Mouse (Mus musculus) kidney, postnatal 36 days (tissue): ENCODE data around the gene Riok1.

Source experiments
- DNase-seq, 2 experiments: peaks; one replicate each; pipeline ENCODE4 v3.0.0; 2021 to 2022; ENCODE audit warnings: mixed read lengths in 2 of 2

Gene Riok1

GRCm38 (mm10) chr13:38036343-38037043 is at the start of gene Riok1:
Riok1 (plus strand) TSS chr13:38036995.
- peak in 1 of 2 experiments; percentile 28 for DNase-seq

DNA sequence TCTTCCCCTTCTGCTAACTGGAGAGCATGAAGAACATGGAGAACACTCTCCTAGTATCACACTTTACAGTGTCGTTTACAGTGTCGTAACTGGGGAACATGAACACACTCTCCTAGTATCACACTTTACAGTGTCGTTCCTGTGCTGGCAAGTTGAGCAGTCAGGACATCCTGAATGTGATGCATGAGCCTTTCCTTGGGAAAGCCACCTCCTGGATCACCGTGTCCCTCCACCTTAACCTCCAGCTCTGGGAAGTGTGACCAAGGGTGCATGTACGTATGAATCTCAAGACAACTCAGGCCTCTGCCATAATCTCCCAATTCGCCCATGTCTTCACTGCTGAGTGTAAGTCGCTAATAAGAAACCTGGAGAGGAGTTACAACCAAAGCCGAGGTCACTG is 47.1 kb upstream of the Riok1 start:
- DNase-seq = no peak

- no peak for DNase-seq
Measured at GRCm38 (mm10) chr13:37992638-37993371, 44.0 kb upstream of the Riok1 start.

DNA sequence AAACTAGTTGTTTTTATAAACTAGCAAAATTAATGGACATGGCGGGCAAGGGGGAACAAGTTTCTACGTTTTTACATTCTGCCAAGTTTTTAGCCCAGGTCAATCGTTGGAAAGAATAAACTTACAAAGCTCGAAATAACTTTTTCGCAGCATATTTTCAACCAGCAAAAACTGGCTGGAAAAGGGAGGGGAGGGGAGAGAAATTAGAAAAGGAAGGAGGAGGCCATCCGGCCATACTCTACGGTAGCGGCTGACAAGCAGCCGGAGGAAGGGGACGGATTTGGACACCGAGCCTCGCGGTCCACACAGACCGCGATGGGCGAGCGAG is 43.5 kb upstream of the Riok1 start:
- no peak for DNase-seq

DNA sequence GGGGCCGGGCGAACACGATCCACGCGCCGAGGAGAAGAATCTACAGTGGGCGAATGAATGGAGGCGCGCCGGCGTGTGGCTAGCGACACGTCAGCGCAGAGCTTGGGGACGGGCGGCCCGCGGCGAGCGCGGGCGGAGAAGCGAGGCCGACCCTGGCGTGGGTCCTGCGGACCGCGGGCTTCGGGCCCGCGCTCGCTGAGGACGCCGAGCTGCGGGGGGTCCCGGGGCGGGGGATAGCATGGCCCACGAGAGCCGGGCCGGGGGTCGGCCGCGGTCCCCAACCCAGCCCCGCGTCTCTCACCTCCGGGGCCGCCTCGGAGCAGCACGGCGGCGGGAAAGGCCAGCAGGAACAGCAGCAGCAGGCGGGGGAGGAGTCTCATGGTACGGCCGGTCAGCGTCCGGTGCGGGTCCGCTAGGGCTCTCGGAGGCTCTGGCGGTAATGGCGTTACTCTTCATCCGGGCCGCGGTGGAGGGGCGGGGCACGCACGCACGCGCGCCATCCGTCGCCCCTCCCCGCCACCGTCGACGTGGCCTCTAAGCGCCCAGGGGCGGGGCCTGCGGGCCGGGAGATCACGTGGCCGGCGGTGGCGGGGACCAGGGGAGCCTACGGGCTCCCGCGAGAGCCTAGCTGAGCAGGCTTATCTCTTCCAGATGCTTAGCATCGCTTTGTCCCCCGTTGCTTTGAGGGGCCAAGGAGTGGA is 42.9 kb upstream of the Riok1 start, which contains the start of gene Ssr1:
Gene Ssr1, minus strand, starts transcription at position 514 of the 701 bp plus-strand sequence.
- peak; percentile 97 to 100 for DNase-seq

GRCm38 (mm10) chr13:37994405-37994749 is 42.4 kb upstream of the Riok1 start:
- DNase-seq = no peak

DNA sequence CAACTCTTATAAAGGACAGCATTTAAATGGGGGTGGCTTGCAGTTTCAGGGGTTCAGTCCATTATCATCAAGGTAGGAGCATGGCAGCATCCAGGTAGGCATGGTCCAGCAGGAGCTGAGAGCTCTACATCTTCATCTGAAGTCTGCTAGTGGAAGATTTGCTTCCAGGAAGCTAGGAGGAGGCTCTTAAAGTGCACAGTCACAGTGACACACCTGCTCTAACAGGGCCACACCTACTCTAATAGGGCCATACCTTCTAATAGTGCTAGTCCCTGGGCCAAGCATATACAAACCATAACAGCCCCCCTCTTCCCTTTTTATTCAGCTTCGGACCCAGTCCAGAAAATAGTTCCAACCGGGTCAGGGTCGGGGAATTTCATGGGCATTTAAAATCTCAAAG is 37.1 kb upstream of the Riok1 start:
- no peak for DNase-seq

- no peak for DNase-seq
Measured at GRCm38 (mm10) chr13:38002461-38002860, 34.3 kb upstream of the Riok1 start.

- DNase-seq = no peak
Measured at GRCm38 (mm10) chr13:38007972-38008371, 28.8 kb upstream of the Riok1 start.

DNA sequence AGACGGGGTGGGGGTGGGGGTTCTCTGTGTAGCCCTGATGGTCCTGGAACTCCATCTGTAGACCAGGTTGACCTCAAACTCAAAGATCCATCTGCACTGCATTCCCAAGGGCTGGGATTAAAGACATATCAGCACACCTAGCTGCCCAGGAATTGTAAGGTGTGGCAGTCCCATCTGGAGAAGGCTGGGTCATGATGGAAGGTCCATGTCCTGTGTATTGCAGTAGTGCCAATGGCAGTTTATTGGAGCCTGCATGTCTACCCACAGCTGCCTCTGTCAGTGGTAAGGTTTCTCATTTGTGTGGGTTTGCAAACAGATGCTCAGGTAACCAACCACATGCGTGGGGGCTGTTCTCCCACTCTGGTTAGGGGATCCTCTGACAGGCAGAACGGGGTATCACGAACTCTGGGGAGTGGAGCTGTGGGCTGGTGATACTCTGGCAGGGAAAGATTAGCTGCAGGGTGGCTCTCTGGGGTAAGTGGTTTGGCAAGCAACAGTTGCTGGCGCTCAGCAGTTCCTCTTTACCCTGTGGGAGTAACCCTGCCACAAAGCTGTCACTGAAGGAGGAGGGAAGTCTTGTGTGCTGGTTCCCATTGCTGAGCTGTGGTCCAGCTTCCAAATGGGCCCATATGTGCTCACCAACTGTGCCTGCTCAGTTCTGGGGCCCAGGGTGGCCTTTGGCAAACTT is 26.9 kb upstream of the Riok1 start:
- DNase-seq = no peak

DNA sequence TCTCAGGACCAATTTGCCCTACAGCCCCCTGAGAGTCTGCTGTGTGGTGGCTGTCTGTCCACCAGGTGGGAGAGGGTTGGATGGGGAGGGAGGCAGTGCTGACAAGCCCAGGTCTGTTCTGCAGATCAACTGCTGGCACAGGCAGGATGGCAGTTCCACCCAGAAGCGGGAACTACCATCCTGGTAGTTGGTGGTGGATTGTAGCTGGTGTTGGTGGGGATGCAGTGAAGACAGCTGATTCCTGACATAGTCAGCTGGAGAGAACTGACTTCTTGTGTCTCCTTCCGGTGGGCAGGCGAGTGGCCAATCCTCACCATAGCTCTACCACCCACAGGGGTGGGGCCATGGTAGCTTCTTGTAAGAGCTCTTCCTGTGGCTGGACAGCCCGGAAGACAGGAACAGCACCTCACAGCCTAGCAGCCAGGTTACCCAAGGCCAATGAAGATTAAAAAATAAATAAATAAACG is 26.3 kb upstream of the Riok1 start:
- DNase-seq = no peak

DNA sequence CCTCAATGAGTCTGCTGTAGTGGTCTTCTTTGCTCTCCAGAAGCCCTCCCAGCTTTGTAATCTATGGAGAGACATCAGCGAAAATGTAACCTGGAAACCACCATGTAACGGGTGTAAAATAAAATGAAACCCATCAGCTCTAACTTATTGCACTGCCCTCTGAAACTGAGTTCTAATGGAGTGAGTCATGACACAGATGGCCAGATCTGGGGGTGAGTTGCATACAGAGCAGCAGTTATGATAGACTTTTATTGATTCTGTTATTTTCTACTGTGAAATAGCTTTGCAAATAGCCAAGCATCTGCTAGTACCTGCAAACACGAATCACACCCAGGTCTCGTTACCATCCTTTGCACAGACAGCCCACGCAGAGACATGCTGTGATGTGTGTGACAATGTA is 24.4 kb upstream of the Riok1 start:
- DNase-seq = no peak

DNA sequence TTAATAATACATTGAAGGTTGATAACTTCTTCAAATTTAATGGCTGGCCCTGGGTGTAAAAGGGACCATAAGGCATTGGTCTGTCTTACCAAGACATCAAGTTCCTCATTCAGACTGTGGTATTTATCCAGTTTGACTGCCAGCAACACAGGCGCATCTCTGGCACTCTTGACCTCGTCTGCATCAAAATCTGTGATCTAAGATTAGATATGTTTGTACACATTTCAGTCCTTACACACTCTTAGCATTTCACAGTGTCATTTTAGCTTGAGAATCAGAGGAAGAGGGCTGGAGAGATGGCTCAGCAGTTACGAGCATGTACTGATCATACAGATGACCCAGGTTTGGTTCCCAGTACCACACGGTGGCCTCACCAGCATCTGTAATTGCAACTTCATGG is 21.2 kb upstream of the Riok1 start:
- DNase-seq = no peak

DNA sequence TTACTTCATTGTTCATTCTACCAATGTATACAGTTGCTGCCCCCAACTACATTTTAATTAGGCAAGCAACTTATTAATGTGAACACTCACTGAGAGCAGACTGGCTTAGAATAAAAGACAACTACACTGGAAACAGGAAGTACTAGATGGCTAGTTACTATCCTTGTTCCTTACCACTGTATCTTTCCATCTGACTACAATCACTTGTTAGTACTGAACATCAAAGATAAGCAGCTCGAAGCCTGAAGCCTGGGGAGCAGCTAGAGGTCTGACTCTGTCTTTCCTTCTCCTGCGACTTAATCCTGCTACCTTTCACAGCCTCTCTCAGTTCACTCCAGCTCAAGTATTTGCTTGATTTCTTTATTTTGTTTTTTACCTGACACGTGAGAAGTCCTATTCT is 18.0 kb upstream of the Riok1 start:
- DNase-seq = no peak

DNA sequence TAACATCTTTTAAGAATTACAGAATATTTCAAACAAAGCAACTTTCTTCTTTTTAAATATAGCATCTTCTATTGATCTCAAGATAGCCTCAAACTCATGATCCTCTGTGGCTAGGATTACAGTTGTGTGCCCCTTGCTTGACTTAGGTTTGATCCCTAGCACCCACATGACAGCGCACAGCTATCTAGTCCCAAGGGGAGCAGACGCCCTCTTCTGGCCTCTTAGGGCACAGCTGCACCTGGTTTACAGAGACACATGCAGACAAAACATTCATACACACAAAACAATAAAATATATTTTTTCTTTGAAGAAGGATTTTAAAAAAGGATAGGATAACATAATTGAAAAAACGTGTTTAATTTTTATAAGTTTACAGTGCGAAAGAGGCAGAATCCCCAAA is 10.9 kb upstream of the Riok1 start:
- DNase-seq = peak in 1 of 2 experiments; percentile 27

DNA sequence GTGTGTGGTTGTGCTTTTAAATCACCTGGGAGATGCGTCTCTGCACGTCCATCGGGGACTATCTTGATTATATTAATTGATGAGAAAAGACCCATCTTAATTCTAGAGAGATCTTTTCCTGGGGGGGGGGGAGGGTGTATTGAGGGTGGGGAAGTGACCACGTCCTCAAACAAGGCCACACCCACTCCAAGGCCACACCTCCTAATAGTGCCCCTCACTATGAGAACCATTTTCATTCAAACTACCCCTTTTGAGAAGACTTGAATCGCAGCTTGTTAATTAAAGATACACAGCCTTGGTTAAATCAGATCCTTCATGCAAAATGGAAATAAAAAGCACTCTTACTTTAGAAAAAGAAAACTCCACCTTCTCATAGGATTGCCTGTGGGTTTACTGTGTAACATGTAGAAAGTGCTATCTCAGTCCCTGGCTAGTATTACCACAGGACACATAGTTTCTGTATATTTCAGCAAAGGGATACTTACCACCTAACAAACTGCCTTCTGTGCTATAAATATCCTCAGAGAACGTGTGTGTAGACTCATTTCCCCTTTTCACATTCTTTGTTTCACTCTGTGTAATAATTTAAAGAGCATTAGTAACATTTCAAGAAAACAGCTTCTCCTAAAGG is 9.1 kb upstream of the Riok1 start:
- DNase-seq = no peak

DNA sequence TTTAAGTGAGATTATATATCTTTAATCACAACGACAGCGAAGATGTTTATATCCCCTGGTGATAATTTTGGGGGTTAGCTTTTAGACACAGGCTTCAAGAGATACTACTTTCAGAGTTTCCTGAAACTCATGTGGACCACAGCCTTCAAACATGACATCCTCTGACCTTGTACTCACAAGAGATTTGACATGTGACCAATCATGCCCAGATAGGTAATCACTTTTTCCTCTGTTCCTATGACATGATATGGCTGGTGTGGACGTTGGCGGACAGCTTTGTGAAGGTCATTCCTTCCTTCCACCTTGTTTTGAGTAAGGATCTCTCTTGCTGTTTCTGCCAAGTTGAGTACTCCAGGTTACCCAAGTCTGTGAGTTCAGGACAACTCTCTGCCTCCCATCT is 8.4 kb upstream of the Riok1 start:
- DNase-seq = no peak

DNA sequence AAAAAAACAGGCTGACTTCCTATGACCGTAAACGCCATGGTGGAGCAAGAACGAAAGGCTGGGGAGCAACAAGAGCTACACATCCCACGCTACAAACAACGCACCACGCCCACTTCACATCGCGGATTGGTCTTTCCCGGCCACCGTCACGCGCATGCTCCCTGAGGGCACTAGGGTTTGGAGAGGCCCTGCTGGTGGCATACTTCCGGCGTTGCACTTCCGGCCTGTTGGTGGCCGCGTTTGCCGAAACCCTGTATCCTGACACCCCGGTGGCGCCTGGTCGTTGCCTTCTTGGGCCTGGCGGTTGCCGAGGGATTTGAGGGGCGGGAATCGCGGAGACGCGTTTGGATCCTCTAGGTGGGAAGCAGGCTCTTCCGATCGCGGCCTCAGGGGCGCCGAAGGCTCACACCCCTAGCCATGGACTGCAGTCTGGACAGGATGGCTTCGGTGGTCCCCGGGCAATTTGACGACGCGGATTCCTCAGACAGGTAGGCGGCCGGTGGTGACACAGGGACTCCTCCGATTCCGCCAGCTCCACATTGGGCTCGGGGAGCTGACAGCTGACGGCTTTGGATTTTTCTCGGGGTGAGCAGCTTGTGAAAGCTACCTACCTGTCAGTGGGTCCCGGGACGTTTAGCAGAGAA is 371 bp downstream of the Riok1 start, which contains the start of gene Cage1:
Gene Cage1, minus strand, starts transcription at position 26 of the 644 bp plus-strand sequence.
- peak; percentile 97 for DNase-seq

DNA sequence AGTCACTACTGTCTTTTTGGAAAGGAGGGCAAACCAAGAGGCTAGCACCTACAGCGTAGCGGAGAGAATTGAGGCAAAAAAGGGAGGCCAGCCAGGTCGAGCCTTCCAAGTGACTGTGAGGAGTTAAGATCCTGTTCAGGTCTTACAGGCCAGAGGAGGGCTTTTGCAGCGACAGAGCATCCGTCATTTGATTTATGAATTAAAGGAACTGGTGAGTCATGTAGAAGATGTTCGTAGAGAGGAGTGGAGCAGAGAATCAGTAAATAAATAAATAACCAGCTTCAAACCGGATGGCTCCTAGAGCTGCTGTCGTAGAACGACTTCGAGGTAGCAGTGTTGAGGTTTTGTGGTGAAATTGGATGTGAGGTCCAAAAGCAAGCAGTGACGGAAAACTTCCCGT is 1.0 kb downstream of the Riok1 start:
- DNase-seq = peak; percentile 18 to 23

DNA sequence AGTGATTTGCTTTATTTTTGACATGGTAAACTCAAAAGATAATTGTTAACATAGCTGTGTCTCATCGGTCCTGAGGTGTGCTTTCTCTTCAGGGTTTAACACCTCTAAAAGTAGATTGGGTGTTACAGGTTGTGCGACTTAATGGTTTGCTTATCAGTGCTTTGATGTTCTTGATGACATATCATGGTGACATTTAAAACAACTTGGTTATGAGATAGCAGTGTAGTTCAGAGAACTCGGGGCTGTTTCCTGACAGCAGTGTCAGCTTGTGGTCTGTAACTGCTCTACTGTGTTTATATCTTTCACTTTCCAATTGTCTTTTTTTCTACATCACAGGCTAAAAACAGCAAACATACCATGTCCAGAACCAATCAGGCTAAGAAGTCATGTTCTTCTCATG is 13.1 kb downstream of the Riok1 start:
- no peak for DNase-seq

- no peak for DNase-seq
Measured at GRCm38 (mm10) chr13:38062678-38063077, 25.9 kb downstream of the Riok1 start.
